Mouse (Mus musculus): ENCODE measurements around the gene Shisa5.

GRCm38 (mm10) chr9:109049996-109050673 lies 11.8 kb downstream of the Shisa5 start:
- no peak for TF ChIP-seq CTCF (IDR thresholded peaks at IDR 0.05; ENCODE audit: control insufficient read depth, insufficient read depth, insufficient replicate concordance, low read depth, low read length)
- no peak for TF ChIP-seq POLR2A (IDR thresholded peaks at IDR 0.05; ENCODE audit: control insufficient read depth, low read depth, low read length)

Data from testis, adult 2 months (tissue).